Mouse (Mus musculus) lung, postnatal 25 days (tissue): ENCODE results near the gene Gjb1.
"Not testable (repeated sequence)": the region's sequence is repeated elsewhere in the genome, so short reads cannot be mapped to it uniquely, and the experiment has no call there.

Experiments used
- DNase-seq: peaks from one replicate; pipeline ENCODE4 v3.0.0; 2022; ENCODE audit warnings: low spot score

The Gjb1 gene

DNA sequence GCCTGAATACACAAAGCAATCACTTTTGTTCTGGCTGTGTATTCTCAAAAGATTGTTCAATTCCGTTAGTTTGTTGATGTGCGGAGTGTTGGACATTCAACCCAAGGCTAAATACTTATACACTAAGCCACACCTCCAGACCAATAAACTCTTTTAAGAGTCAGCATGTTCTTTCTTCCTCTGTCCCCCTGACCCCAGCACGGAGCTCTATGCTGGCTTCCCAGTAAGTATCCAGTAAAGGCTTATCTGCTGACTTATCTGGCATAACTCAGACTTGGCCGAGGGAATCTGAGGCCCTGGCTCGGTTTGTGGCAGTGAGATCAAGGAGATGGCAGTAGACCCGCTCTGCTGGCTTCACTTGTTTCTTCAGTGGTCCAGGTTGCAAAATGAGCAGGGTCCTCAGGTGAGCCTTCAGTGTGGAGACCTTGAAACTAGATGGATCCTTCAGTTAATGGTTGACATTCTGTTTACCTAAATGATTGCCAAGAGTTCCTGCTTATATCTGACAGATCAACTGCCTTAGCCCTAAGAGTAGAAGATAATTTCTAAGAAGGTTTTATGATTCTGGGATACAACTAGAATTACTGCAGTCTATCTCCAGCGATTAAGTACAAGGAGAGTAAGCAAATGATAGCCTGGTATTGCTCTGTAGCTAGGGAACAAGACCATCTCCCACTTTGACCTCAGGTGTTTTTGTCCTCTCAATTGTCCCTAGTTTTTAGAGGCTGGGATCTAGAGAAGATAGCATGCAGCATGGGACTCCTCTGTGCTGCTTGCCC, at the start of gene Gjb1:
Gjb1 (plus strand) TSS at position 189 of the 779 bp plus-strand sequence.
- DNase-seq = no peak

GRCm38 (mm10) chrX:101329372-101330028, 46.7 kb upstream of the Gjb1 start:
- DNase-seq = peak; percentile 66

GRCm38 (mm10) chrX:101332031-101332374, 44.2 kb upstream of the Gjb1 start:
- no peak for DNase-seq

DNA sequence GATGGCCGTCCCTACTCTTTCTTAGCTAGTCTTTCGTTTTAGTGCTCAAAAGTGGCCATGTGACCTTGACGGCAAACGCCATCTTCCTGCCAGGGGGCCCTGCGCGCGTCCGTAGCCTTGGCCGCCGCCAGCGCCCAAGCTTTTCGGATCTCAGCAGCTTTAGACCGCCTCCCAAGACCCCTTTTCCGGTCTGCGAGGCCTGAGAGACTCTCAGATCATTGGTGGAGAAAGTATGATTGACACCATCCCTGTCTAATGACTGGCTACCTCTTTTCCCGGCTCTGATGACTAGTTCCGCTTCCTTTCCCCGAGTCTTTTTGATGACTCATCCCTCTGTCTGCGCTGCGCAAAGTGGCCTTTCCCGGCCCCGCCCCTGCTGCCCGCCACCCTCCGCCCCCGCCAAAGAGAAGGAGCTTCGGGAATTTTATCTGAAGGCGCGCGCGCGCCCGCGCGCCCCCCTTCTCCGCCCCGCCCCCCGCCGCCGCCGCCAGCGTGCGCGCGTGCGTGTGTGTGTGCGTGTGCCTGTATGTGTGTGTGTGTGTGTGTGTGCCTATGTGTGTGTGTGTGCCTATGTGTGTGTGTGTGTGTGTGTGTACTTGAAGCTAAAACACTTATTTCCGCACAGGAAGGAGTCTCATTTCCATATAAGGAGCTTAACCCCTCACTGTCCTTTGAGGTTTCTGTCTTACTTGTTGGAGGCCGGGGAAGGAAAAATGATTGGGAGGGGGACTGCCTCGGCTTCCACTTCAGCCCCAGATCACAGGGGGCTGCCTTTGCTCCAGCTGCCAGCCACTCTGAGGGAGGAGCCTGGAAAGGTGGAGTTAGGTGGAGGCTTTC, 43.6 kb upstream of the Gjb1 start:
- DNase-seq = peak; percentile 94

GRCm38 (mm10) chrX:101334606-101335005, 41.6 kb upstream of the Gjb1 start:
- DNase-seq = no peak

GRCm38 (mm10) chrX:101338666-101339065, 37.5 kb upstream of the Gjb1 start:
- DNase-seq = no peak

GRCm38 (mm10) chrX:101342837-101343236, 33.3 kb upstream of the Gjb1 start:
- not testable (repeated sequence) for DNase-seq

DNA sequence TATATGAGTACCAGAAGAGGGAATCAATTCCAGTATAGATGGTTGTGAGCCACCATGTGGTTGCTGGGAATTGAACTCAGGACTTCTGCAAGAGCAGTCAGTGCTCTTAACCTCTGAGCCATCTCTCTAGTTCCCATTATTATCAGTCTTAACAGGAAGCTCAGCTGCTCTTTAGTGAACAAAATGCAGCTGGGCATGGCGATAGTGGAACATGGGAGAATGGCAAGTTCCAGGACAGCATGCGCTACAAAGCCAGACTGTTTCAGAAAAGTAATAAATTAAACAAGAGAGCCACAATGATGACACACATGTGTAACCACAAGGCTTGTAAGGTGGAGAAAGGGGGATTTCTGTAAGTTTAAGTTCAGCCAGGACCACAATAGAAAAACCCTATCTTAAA, 30.7 kb upstream of the Gjb1 start:
- no peak for DNase-seq

DNA sequence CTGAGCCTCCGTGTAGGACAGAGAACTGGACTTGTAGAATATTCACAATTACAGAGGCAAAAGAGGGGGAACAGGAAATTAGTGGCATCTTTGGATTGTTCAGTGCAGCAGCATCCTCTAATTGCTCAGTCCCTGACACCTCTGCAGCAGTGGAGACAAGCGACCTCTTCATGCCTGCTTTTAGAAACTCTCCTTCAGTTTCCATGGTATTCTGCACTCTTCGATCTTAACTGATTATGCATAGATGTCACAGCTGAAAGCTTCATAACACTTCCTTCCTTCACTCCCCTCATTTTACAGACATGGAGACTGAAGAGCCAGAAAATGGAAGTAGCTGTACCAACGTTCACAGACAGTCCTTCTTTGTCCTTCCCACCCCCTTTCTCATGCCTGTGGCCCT, 29.7 kb upstream of the Gjb1 start:
- no peak for DNase-seq

DNA sequence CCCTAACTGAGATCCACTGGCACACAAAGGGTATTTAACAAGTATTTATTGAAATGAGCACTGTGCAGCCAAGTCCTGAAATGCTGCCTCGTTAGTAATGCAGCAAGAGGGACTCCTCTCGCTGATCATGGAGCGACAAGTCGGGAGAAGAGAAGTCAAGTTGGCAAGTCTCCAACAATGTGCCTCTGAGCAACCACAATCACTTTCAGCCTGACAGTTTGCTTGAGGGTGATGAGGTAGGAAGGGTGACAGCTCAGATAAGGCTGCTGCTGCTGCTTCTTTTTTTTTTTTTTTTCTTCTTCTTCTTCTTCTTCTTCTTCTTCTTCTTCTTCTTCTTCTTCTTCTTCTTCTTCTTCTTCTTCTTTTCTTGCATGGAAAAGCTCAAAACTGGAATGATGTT, 25.0 kb upstream of the Gjb1 start:
- no peak for DNase-seq

DNA sequence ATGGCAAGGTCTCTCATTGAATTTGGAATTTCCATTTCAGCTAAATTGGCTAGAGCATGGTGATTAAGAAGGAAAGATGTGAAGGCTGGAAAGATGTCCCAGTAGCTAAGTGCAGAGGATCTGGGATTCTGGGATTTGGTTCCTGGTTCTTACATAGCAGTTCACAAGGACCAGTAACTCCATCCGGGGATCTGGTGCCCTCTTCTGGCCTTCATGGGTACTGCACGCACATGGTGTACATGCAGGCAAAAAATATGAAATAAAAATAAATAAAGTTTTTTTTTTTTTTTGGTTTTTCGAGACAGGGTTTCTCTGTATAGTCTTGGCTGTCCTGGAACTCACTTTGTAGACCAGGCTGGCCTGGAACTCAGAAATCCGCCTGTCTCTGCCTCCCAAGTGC, 17.3 kb upstream of the Gjb1 start:
- not testable (repeated sequence) for DNase-seq

GRCm38 (mm10) chrX:101369001-101369400, 7.2 kb upstream of the Gjb1 start:
- DNase-seq = peak; percentile 12

GRCm38 (mm10) chrX:101370573-101370972, 5.6 kb upstream of the Gjb1 start:
- no peak for DNase-seq

GRCm38 (mm10) chrX:101372946-101373345, 3.2 kb upstream of the Gjb1 start:
- no peak for DNase-seq

DNA sequence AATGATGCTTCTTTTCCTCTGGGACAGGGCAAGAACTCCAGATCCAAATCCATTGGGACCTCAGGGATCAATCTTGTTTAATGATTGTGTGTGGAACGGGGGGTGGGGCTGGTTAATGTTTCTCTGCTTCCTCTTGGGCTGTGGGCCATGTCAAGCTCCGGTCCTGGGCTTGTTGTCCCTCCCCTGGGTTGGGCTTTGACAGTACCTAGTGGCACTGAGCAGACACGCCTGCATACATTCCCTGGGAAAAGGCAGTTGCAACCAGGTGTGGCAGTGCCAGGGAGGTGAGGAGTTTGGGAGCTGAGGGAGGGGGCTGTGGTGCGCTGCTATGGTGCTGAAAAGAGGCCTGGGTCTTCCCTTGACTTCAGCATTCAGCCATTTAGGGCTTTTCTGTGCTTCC, 898 bp downstream of the Gjb1 start:
- peak; percentile 3 for DNase-seq

GRCm38 (mm10) chrX:101379744-101380143, 3.6 kb downstream of the Gjb1 start:
- DNase-seq = no peak

DNA sequence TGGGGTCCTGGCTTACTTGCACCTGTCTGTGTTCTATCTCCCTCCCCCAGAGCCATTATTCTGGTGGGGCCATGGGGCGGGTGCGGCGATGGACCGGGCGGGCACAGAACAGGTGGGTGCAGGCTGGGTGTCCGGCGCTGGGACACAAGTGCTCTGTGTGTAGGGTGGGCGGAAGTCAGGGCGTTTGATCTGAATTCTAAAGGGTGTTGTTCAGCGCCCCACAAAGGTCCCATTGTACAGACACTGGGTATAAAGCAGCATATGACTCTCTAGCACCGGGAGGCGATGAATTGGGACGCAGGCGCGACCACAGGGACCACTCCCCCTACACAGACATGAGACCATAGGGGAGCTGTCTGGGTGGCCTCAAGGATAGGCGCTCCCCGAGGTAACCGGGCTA, 7.3 kb downstream of the Gjb1 start:
- no peak for DNase-seq

- no peak for DNase-seq
Observed at GRCm38 (mm10) chrX:101384439-101385137, 8.4 kb downstream of the Gjb1 start.

GRCm38 (mm10) chrX:101386222-101386621, 10.0 kb downstream of the Gjb1 start:
- no peak for DNase-seq

DNA sequence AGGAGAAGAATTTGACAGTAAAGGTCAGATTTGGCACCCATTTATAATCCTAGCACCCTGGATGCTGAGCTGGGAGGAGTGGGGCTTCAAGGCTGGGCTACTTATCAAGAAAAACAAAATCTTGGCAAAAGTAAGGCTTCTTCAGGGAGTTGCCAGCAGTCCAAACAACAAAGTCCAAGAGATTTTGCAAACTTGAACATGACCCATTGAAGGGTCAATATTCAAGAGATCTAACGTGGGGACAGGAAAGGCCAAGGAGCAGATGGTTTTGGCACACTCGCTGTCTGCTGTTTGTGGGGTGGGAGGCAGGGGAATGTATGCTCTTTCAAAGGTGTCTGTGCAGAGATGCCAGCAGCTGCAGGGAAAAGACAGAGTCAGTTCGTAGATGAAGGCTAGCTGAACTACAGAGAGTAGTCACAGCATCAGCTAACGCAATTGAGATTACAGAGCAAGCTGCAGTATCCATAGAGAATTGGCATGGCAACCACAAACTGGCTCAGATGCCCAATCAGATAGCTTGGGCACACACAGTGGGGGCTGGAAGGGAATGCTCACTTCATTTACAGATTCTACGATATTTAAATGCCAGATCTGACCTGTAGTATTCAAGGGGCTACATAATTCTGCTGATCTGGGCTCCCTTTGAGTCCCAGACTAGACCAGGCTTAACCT, 12.8 kb downstream of the Gjb1 start:
- no peak for DNase-seq

DNA sequence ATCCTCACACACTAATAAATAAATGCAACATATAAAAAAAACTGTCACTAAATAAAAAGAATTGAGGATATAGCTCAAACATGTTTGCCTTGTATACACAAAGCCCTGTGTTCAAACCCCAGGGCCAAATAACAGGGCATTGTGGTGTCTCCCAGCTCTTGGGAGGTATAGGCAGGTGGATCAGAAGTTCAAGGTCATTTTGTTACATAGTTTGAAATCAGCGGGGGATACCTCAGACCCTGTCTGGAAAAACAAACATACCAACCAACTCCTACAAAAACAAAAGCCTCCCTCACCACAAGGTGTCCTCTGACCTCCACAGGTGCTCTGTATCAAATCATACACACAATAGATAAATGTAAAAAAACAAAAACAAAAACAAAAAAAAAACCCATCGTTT, 18.2 kb downstream of the Gjb1 start:
- no peak for DNase-seq

GRCm38 (mm10) chrX:101396459-101396858, 20.3 kb downstream of the Gjb1 start:
- no peak for DNase-seq
